Mouse (Mus musculus) kidney, postnatal 4 days (tissue): ENCODE data around the gene Cygb.

Source experiments
- DNase-seq, 2 experiments: peaks; one replicate each; pipeline ENCODE4 v3.0.0; 2021; ENCODE audit warnings: mixed read lengths in 2 of 2

Cygb gene

DNA sequence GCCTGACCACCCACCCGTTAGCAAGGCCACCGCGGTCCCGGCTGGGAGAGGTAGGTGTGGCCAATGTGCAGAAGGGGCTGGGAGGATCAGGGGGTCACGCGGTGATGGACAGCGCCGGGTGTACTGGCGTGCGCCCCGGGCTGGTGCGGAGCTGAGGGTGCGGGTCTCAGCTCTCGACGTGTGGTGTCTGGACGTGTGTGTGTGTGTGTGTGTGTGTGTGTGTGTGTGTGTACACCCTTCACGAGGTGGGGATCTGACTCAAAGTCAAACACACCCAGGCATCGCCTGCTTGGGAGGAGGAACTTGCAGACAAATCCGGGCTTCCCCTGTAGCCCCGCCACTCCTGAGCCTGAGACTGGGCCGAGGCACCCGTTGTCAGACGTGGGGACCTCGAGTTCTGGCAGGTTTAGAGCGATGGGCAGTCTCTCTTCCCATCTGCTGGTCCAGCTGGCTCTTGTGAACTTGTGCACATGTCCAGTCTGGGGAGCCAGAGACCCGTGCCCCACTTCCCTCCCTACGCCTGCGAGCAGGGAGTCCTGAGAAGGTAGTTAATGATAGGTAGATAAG is at the start of gene Cygb:
TSS of gene Cygb (minus strand) at position 59 of the 567 bp plus-strand sequence.
- peak; percentile 66 to 75 for DNase-seq

DNA sequence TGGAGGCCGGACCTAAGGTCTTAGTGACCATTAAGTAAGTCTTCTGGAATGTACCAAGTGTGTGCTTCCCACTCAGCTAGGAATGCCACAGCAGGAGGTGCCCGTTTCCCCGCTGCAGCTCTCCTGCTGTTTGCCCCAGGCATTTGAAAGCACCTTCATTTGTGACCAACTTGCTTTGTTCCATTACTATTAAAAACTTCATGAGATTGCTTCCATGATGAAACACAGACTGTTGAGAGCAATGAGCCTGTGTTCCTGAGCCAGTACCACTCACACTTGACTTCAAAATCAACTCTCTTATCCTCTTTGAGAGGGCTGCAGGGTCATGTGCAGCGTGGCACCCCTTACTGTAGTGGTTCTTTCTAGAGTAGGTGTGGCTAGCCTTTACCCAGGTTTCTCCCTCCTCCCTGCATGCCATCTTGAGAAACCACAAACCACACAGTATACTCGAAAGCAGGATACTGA is 47.3 kb upstream of the Cygb start:
- peak in 1 of 2 experiments; percentile 51 for DNase-seq

- DNase-seq: no peak
Observed at GRCm38 (mm10) chr11:116697521-116697920, 43.4 kb upstream of the Cygb start.

- DNase-seq: no peak
Observed at GRCm38 (mm10) chr11:116696426-116696825, 42.3 kb upstream of the Cygb start.

- DNase-seq: peak; percentile 42 to 54
Observed at GRCm38 (mm10) chr11:116695194-116695880, 41.2 kb upstream of the Cygb start.

DNA sequence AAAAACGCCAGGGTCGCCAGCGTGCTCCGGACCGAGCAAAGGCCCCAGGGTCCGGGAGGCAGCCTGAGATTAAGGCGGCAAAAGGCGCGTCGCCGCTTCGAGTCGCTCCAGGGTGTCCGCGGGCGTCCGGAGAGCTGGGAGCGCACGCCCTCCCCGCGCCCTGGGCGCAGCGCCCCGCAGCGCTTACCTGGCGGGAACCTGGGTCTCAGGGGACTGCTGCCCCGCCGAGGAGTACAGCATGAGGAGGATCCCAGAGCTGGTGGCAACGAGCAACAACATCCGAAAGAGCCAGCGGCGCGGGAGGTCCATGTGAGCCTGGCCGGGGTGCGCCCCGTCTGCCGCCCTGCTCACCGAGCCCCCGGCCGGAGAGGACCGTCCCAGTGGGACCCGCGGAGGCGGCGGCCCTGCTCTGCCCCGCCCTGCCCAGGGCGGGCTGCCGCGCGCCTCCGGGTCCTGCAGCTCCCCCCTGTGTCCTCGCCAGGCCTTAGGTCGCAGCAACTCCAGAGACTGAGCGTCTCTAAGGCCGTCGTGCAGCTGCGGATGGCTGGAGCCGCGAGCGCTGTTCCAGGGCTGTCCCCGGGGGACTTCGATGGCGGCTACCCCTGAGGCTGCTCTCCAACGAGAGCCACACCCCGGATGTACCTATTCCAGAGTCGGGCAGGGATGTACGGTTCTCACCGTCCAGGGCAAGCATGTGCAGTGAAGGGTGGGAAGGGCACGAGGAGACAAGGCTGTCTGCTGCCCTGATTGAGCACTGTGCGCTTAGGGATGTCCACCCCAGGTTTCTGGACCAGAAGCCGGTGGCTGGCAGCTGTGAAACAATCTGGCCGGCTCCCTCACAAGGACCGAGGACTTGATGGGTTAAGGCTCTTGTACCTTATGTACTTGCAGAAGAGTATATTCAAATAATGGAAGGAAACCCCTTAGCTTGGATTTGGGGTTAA is 40.4 kb upstream of the Cygb start:
- DNase-seq: peak; percentile 70 to 82

GRCm38 (mm10) chr11:116693899-116694249 is 39.8 kb upstream of the Cygb start:
- DNase-seq: no peak

DNA sequence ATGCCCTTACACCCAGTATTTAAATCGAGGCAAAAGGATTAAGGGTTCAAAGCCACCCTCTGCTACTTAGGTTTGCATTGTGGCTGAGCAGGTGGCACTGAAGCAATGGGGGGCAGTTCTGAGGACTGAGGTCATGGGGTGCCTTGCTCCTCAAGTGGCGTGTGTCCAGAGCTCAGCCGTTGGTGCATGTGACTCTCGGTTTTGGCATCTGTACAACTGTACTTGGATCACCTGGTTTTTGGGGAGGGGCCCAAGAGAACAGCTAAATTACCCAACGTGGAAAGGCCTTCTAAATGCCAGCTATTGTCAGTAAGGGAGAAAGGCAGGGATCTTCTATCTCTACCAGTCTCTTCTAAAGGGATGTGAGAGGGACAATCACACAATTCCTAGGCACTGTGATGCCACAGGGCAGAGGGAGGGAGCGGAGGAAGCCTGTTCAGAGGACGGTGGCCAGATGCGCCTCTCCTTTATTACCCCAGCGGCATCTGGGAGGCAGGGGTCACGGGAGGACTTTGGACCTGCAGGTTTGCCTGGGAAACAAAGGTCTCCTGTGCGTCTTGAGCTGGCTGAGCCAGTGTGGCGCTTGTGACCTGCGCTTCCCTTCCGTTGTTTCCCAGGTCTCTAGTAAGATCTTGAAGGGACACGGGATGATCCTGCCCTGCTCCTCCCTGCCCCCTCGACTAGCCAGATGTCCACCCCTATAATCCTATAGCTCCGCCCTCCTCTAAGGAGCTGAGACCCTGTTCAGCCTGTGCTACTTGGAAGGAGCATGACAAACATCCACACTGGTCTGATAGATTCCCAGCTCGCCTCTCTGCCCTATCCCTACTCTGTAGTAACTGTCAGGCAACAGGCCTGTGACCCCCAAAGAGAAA is 36.8 kb upstream of the Cygb start:
- peak in 1 of 2 experiments; percentile 42 for DNase-seq

- no peak for DNase-seq
Observed at GRCm38 (mm10) chr11:116689622-116690021, 35.5 kb upstream of the Cygb start.

- DNase-seq: no peak
Observed at GRCm38 (mm10) chr11:116687897-116688296, 33.8 kb upstream of the Cygb start.

- DNase-seq: no peak
Observed at GRCm38 (mm10) chr11:116685729-116686128, 31.6 kb upstream of the Cygb start.

- DNase-seq: peak in 1 of 2 experiments; percentile 27
Observed at GRCm38 (mm10) chr11:116683777-116684176, 29.7 kb upstream of the Cygb start.

- peak in 1 of 2 experiments; percentile 51 for DNase-seq
Observed at GRCm38 (mm10) chr11:116682501-116683144, 28.5 kb upstream of the Cygb start.

- no peak for DNase-seq
Observed at GRCm38 (mm10) chr11:116681147-116681546, 27.0 kb upstream of the Cygb start.

GRCm38 (mm10) chr11:116680321-116681091 is 26.4 kb upstream of the Cygb start:
- DNase-seq: no peak

- no peak for DNase-seq
Observed at GRCm38 (mm10) chr11:116679148-116679547, 25.0 kb upstream of the Cygb start.

DNA sequence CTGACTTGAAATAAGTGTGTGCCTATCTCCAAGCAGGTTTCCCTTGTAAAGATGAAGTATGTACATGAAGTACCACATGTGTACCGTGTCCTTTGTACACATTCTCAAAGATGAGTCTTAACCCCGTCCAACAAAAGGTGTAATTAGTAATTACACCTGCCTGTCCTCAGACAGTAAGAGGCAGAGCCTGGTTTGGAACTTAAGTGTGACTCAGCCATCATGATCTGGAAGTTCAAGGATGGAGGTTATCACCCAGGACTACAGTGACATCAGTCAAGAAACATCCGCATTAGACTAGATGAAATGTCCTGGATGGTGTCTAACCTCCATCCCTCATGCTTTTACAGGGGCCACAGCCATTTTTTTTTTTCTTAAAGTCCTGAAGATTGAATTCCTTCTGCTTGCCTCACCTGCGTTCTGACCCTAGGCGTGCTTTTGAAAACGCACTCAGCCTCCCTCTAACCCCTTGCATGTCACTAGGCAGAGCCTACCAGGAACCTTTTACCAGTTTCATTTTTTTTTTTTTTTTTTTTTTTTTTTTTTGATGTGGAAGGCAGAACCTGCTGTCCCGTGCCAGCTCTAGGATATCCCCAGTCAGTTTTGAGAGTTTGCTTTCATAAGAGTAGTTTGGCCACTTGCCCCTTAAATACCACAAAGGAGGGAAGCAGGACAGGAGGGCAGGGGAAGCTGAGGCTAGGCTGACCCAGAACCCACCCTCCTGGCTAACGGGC is 23.8 kb upstream of the Cygb start:
- DNase-seq: no peak

DNA sequence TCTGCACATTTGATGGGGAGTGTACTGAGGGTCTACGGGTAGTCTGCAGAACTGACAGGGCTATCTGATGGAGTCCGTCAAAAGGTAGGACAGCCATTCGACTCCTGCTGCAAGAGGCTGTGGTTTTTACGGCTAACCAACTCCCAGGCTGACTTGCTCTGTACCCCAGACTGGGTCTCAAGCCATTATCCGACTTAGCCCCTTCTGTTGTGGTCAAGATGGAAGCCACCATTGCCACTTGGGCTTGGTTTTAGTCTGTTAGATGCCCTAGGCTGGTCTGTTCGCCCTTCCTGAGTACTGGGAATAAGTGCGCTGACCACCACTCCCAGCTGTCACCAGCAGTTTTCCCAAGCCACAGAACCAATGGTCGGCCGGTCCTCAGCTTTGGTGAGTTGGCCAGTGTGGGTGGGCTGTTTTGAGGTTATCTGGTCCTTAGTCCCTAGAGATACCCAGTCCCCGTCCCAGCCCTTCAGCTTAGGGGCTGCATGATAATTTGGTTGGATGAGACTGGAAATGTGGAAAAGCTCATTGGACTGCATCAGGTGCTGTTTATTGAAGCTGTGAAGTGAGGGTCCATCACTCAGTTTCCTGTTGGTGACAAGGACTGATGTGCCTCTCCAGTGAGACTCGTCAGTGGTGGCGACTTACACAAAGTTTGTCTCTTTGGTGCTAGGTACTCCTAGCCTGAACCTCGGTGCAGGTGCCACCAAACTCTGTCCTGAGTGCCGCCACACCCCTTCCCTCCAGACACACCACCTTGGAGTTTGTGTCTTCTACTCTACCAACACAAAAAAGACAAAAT is 22.3 kb upstream of the Cygb start:
- DNase-seq: no peak

GRCm38 (mm10) chr11:116675429-116675828 is 21.3 kb upstream of the Cygb start:
- peak in 1 of 2 experiments; percentile 61 for DNase-seq
